Mouse (Mus musculus): ENCODE measurements at regions not wholly inside any gene's neighbourhood (a gene's known extent, or its start where the extent isn't known, plus 50 kb on each side); places are given as distances from the start of the nearest gene placed in this dataset.

- no peak for ATAC-seq (ENCODE audit: low FRiP score, low TSS enrichment)
- WGBS: 79% methylated on average over 2 of the region's 2 CpGs
- no peaks in the 10 kb centered on the region for H3K27me3 ChIP-seq (ENCODE audit: insufficient read depth, low read length)
- no peak overlapping the region for H3K4me3 ChIP-seq (ENCODE audit: low read length)
- no peak overlapping the region for H3K27ac ChIP-seq (ENCODE audit: low read length)
- H3K9me3 ChIP-seq (ENCODE audit: low read length): no peaks in the 10 kb centered on the region
- H3K4me1 ChIP-seq (ENCODE audit: insufficient read depth, low read length): no peaks in the 10 kb centered on the region
- no peak overlapping the region for H3K4me2 ChIP-seq (replicated peaks; ENCODE audit: low read depth, low read length)
- no peaks in the 10 kb centered on the region for H3K36me3 ChIP-seq (ENCODE audit: insufficient read depth, low read length)
- no peak overlapping the region for H3K9ac ChIP-seq (replicated peaks; ENCODE audit: low read length)
Observed at GRCm38 (mm10) chr19:26419781-26420180, 185.1 kb upstream of the Smarca2 start.

- Histone ChIP-seq H3K36me3 (ENCODE audit: insufficient read depth, low read length) (no peaks in the 10 kb centered on the region), H3K27me3 (ENCODE audit: insufficient read depth, low read length) (no peaks in the 10 kb centered on the region), H3K4me2 (replicated peaks; ENCODE audit: low read depth, low read length) (no peak overlapping the region), H3K4me1 (ENCODE audit: insufficient read depth, low read length) (no peaks in the 10 kb centered on the region), H3K4me3 (ENCODE audit: low read length) (no peak overlapping the region), H3K9ac (replicated peaks; ENCODE audit: low read length) (no peak overlapping the region), H3K27ac (ENCODE audit: low read length) (no peak overlapping the region), H3K9me3 (ENCODE audit: low read length) (no peaks in the 10 kb centered on the region)
- 82% methylated on average over 2 of the region's 2 CpGs for WGBS
- ATAC-seq (ENCODE audit: low FRiP score, low TSS enrichment): no peak
Observed at GRCm38 (mm10) chr19:26439163-26439562, 165.7 kb upstream of the Smarca2 start.

DNA sequence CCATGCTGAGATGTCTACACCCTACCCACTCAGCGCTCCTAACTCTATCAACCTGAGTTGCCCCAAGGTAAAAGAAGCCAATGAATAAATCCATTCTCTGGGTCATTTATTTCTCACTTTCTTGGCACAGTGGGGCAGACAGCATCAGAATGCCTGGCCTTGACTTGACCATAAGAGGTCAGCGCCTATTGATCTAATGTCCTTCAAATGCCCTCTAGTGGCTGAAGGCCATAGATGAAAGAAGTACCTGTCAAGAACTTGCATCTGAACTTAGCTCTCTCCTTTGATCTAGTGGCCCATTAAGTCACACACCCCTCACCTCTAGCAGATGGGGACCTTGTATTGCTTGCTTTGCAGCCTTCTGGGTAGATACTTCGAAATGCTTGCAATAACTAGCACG, 159.5 kb upstream of the Smarca2 start:
- Histone ChIP-seq H3K27me3 (ENCODE audit: insufficient read depth, low read length) (no peaks in the 10 kb centered on the region), H3K4me2 (replicated peaks; ENCODE audit: low read depth, low read length) (no peak overlapping the region), H3K4me1 (ENCODE audit: insufficient read depth, low read length) (no peaks in the 10 kb centered on the region), H3K9ac (replicated peaks; ENCODE audit: low read length) (no peak overlapping the region), H3K4me3 (ENCODE audit: low read length) (no peak overlapping the region), H3K9me3 (ENCODE audit: low read length) (no peaks in the 10 kb centered on the region), H3K27ac (ENCODE audit: low read length) (no peak overlapping the region), H3K36me3 (ENCODE audit: insufficient read depth, low read length) (no peaks in the 10 kb centered on the region)
- WGBS: 81% methylated on average over 4 of the region's 4 CpGs
- ATAC-seq (ENCODE audit: low FRiP score, low TSS enrichment): no peak

DNA sequence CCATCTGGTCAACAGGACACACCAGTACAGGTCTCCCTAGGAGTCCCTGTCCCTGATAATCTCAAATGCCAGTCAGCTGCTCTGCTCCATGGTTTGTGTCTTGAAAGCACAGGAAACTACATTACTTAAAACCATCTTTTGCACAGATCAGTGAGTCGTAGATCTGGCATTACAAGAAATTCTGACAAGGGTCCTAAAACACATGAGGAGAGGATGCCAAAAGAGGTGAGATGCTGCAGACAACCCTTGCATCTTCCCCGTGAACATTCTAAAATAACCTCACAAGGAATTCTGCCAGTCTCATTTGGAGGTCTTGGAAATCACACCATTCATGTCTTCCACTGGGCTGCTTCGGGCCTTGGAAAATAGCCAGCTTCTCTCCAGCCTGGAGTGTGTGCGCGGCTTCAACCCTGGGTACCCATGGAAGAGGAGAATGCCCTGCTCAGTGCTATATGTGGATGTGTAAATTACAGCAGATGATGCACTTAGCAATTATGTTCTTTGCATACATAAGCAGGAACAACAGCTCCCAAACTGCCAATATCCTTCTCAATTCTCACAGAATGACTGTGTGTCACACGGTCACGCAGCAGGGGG, 157.3 kb upstream of the Smarca2 start:
- ATAC-seq (ENCODE audit: low FRiP score, low TSS enrichment): no peak
- H3K9me3 ChIP-seq (ENCODE audit: low read length): no peaks in the 10 kb centered on the region
- 87% methylated on average over 7 of the region's 7 CpGs for WGBS

DNA sequence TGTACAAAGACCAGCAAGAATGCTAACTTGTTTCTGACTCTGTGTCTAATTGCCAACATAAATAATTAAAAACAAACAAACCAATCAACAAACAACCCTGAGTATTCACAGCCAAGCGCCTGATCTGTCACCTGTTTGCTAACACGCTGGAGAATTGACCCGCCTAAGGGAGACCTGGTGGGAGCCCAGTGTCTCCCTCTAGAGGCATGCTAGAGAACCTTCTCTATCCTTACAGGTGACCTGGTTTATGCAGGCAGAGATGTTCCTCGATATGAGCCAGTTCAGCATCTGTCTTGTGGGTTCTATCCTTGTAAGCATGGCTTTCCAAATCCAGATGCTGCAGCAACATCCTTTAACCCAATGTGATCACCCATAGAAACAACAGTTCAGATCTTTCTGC, 143.1 kb upstream of the Smarca2 start:
- 47% methylated on average over 4 of the region's 4 CpGs for WGBS
- Histone ChIP-seq H3K27ac (ENCODE audit: low read length) (no peak overlapping the region), H3K9me3 (ENCODE audit: low read length) (no peaks in the 10 kb centered on the region), H3K4me2 (replicated peaks; ENCODE audit: low read depth, low read length) (no peak overlapping the region), H3K4me3 (ENCODE audit: low read length) (no peak overlapping the region), H3K9ac (replicated peaks; ENCODE audit: low read length) (no peak overlapping the region), H3K4me1 (ENCODE audit: insufficient read depth, low read length) (no peaks in the 10 kb centered on the region), H3K27me3 (ENCODE audit: insufficient read depth, low read length) (no peaks in the 10 kb centered on the region), H3K36me3 (ENCODE audit: insufficient read depth, low read length) (no peaks in the 10 kb centered on the region)
- ATAC-seq (ENCODE audit: low FRiP score, low TSS enrichment): no peak

More for the DNA sequence above, 157.3 kb upstream of the Smarca2 start:
- H3K36me3 ChIP-seq (ENCODE audit: insufficient read depth, low read length): no peaks in the 10 kb centered on the region
- no peak overlapping the region for H3K4me2 ChIP-seq (replicated peaks; ENCODE audit: low read depth, low read length)
- H3K27me3 ChIP-seq (ENCODE audit: insufficient read depth, low read length): no peaks in the 10 kb centered on the region
- no peak overlapping the region for H3K4me3 ChIP-seq (ENCODE audit: low read length)
- H3K4me1 ChIP-seq (ENCODE audit: insufficient read depth, low read length): no peaks in the 10 kb centered on the region
- no peak overlapping the region for H3K27ac ChIP-seq (ENCODE audit: low read length)
- no peak overlapping the region for H3K9ac ChIP-seq (replicated peaks; ENCODE audit: low read length)

GRCm38 (mm10) chr19:26465228-26465627, 139.6 kb upstream of the Smarca2 start:
- H3K9me3 ChIP-seq (ENCODE audit: low read length): no peaks in the 10 kb centered on the region
- no peak overlapping the region for H3K9ac ChIP-seq (replicated peaks; ENCODE audit: low read length)
- H3K4me3 ChIP-seq (ENCODE audit: low read length): no peak overlapping the region
- H3K27me3 ChIP-seq (ENCODE audit: insufficient read depth, low read length): no peaks in the 10 kb centered on the region
- H3K4me2 ChIP-seq (replicated peaks; ENCODE audit: low read depth, low read length): no peak overlapping the region
- H3K36me3 ChIP-seq (ENCODE audit: insufficient read depth, low read length): no peaks in the 10 kb centered on the region
- no peak overlapping the region for H3K27ac ChIP-seq (ENCODE audit: low read length)
- 46% methylated on average over 2 of the region's 2 CpGs for WGBS
- 0 out of 2 replicates have a peak, but pooled peaks cover 3% of the 10 kb centered on the region for H3K4me1 ChIP-seq (ENCODE audit: insufficient read depth, low read length)
- ATAC-seq (ENCODE audit: low FRiP score, low TSS enrichment): no peak

DNA sequence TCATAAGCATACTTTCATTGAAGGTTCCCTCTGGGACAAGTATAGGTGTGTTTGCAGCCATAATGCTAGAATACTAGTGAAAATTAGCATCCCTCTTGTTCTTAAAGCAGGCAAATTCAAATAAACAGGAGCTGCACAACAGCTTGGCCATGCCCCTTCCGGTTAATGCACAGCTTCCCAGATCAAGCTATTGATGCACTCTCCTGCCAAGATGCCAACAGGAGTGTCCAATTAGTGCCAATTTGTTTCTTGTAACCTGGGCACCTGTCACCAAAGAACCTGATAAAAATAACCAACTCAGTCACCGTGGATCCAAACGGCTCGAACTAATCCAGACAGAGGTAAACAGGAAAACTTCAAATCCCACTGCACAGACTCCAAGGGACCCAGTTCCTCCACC, 138.6 kb upstream of the Smarca2 start:
- WGBS: 90% methylated on average over 4 of the region's 4 CpGs
- Histone ChIP-seq H3K4me1 (ENCODE audit: insufficient read depth, low read length) (0 out of 2 replicates have a peak, but pooled peaks cover 3% of the 10 kb centered on the region), H3K27ac (ENCODE audit: low read length) (no peak overlapping the region), H3K4me2 (replicated peaks; ENCODE audit: low read depth, low read length) (no peak overlapping the region), H3K27me3 (ENCODE audit: insufficient read depth, low read length) (no peaks in the 10 kb centered on the region), H3K9me3 (ENCODE audit: low read length) (no peaks in the 10 kb centered on the region), H3K4me3 (ENCODE audit: low read length) (no peak overlapping the region), H3K9ac (replicated peaks; ENCODE audit: low read length) (no peak overlapping the region), H3K36me3 (ENCODE audit: insufficient read depth, low read length) (no peaks in the 10 kb centered on the region)
- ATAC-seq (ENCODE audit: low FRiP score, low TSS enrichment): no peak

DNA sequence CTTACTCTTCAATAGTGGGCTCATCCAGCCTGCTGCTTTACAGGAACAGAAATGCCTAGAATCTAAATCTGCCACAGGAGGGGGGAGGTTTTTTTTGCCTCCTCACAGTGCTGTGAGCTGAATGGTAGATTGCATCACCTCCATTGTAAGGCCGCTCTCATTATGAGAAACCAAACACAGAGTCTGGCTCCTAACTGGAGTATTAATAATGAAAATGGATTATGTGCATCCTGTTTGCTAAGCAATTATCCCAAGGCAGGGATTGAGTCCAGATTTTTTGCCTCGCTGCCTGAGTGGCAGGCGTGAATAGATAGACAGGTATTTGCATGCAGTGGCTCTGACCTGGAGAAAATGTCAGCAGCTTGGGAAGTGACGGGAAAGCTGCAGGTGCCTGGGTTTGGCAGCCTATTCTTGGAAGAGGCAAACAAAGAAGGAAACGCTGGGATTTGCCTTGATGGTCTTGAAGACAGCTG, 137.6 kb upstream of the Smarca2 start:
- H3K4me1 ChIP-seq (ENCODE audit: insufficient read depth, low read length): 0 out of 2 replicates have a peak, but pooled peaks cover 3% of the 10 kb centered on the region
- no peak overlapping the region for H3K4me2 ChIP-seq (replicated peaks; ENCODE audit: low read depth, low read length)
- ATAC-seq (ENCODE audit: low FRiP score, low TSS enrichment): no peak
- no peaks in the 10 kb centered on the region for H3K27me3 ChIP-seq (ENCODE audit: insufficient read depth, low read length)
- H3K4me3 ChIP-seq (ENCODE audit: low read length): no peak overlapping the region
- no peaks in the 10 kb centered on the region for H3K36me3 ChIP-seq (ENCODE audit: insufficient read depth, low read length)
- 73% methylated on average over 5 of the region's 5 CpGs for WGBS
- H3K9me3 ChIP-seq (ENCODE audit: low read length): no peaks in the 10 kb centered on the region
- no peak overlapping the region for H3K27ac ChIP-seq (ENCODE audit: low read length)
- H3K9ac ChIP-seq (replicated peaks; ENCODE audit: low read length): no peak overlapping the region

- Histone ChIP-seq H3K9ac (replicated peaks; ENCODE audit: low read length) (no peak overlapping the region), H3K27ac (ENCODE audit: low read length) (no peak overlapping the region), H3K27me3 (ENCODE audit: insufficient read depth, low read length) (no peaks in the 10 kb centered on the region), H3K36me3 (ENCODE audit: insufficient read depth, low read length) (no peaks in the 10 kb centered on the region), H3K9me3 (ENCODE audit: low read length) (no peaks in the 10 kb centered on the region), H3K4me1 (ENCODE audit: insufficient read depth, low read length) (no peaks in the 10 kb centered on the region), H3K4me2 (replicated peaks; ENCODE audit: low read depth, low read length) (no peak overlapping the region), H3K4me3 (ENCODE audit: low read length) (no peak overlapping the region)
- 39% methylated on average over 1 of the region's 1 CpGs for WGBS
- no peak for ATAC-seq (ENCODE audit: low FRiP score, low TSS enrichment)
Observed at GRCm38 (mm10) chr19:26472659-26473058, 132.2 kb upstream of the Smarca2 start.

DNA sequence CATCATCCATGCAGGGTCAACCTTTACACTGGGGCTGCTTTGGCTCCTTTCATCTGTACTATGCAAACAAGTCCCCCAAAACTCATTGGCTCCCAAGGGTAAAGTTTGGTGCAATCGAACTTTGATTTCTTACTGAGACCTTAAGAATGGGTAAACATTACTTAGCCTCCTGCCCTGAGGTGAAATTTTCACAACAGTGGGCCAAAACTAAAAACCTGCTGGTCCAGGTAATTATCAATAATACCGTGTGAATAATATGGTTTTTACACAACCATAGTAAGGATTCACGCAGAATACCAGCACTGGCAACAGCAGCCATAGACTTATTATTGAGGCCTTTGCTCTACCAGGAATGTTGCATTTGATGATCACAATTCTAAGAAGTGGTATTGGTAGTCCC, 131.6 kb upstream of the Smarca2 start:
- WGBS: 76% methylated on average over 3 of the region's 3 CpGs
- H3K27ac ChIP-seq (ENCODE audit: low read length): no peak overlapping the region
- H3K36me3 ChIP-seq (ENCODE audit: insufficient read depth, low read length): no peaks in the 10 kb centered on the region
- ATAC-seq (ENCODE audit: low FRiP score, low TSS enrichment): no peak
- H3K9me3 ChIP-seq (ENCODE audit: low read length): no peaks in the 10 kb centered on the region
- no peak overlapping the region for H3K4me3 ChIP-seq (ENCODE audit: low read length)
- no peaks in the 10 kb centered on the region for H3K4me1 ChIP-seq (ENCODE audit: insufficient read depth, low read length)
- H3K27me3 ChIP-seq (ENCODE audit: insufficient read depth, low read length): no peaks in the 10 kb centered on the region
- H3K9ac ChIP-seq (replicated peaks; ENCODE audit: low read length): no peak overlapping the region
- H3K4me2 ChIP-seq (replicated peaks; ENCODE audit: low read depth, low read length): no peak overlapping the region
